Mouse (Mus musculus): ENCODE measurements around the gene Rpl21. TPM values are rescaled to one million over a fixed set of nuclear protein-coding genes. Genes with fewer than 3 reads are reported as not detected.

Gene Rpl21
- 370 and 375 TPM in 2 replicates for polyA plus RNA-seq (2016; fragmentation: Nextera tagmentation; extraction: Ambion mirVana)

DNA sequence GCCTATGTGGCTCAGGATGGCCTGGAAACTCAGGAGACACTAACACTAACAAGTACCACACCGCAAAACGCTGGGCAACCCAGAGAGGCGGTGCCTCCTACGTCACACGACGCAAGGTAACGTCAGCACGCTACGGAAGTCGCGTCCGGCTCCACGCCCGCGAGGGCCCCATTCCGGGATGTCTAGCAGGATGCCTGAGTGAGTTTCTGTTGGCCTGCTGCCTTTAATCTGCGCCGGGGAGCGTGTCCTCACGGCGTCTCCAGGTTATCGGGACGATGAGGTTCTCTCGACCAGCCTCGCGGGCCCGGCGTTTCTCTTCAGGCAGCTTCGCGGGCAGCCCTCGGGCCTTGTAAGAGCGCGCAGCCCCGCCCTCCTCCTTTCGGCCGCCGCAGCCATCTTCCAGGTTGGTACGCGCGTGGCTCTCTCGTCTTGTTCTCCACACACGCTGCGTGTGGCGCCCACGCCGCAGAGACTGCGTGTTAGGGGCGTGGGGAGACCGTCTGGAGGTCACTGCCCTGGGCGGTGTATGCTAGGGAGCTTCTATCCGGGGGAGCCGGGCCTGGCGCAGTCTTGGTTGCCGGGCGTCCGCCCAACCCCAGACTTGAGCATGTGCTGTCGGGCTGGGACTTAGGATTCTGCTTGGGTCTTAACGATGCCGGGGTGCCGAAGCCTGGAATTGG is at the start of gene Rpl21:
Gene Rpl21 (plus strand): TSS at position 122 of the 680 bp plus-strand sequence.
- WGBS, result under 1% methylated on average over 60 of the region's 60 CpGs
- Histone ChIP-seq H3K4me3 (peak within 1 kb of the TSS; percentile 84), H3K4me1 (replicated peaks) (peaks cover 16% of the 10 kb centered on the region), H3K9ac (peak within 1 kb of the TSS; percentile 95), H3K27me3 (replicated peaks) (no peaks in the 10 kb centered on the region), H3K9me3 (replicated peaks) (no peaks in the 10 kb centered on the region), H3K4me2 (peak within 1 kb of the TSS; percentile 88), H3K27ac (ENCODE audit: poor library complexity, severe bottlenecking) (peak within 1 kb of the TSS; percentile 84), H3K36me3 (peaks cover 38% of the 10 kb centered on the region)
- ATAC-seq (ENCODE audit: insufficient number of reproducible peaks, low FRiP score), result peak; percentile 99

DNA sequence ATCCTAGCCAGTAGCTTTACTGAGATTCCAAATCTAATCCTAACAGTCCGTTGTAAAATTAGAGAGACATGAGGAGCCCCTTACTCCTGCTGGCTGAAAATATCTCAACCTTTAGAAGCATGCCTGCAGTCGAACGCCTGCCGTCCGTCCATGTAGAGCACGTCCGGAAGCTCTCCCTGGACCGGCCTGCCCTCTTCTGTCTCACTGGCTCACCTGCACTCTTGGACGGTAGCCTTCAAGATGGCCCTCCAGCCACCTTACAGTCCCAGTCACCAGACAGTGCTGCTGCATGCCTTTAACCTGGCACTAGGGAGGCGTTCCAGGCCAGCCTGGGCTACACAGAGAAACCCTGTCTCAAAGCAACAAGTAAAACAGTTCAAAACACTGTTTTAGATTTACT is 49.4 kb upstream of the Rpl21 start:
- Histone ChIP-seq H3K4me2 (no peak overlapping the region), H3K36me3 (peaks cover 2% of the 10 kb centered on the region; the same call in 1 of the 2 replicates), H3K4me3 (no peak overlapping the region), H3K9ac (no peak overlapping the region), H3K9me3 (replicated peaks) (no peaks in the 10 kb centered on the region), H3K4me1 (replicated peaks) (peaks cover 45% of the 10 kb centered on the region), H3K27me3 (replicated peaks) (no peaks in the 10 kb centered on the region), H3K27ac (ENCODE audit: poor library complexity, severe bottlenecking) (no peak overlapping the region)
- ATAC-seq (ENCODE audit: insufficient number of reproducible peaks, low FRiP score), result no peak
- 69% methylated on average over 10 of the region's 10 CpGs for WGBS

DNA sequence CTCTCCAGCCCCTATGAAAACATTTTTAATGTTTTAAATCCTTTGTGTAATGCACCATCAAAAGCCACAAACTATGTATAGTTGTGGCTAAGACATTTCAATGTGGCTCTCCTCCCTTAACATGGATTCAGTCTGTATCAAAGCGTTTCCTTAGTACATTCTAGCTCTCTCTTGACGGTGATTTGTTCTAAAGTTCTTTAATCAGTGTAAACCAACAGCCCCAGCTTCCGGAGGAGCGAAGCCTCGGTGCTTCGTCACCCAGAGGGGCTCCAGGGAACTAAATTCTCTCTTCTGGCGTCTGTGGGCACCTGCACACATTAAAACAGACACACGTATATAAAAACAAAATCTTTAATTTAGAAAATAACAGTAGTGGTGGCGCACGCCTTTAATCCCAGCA is 48.8 kb upstream of the Rpl21 start:
- no peak overlapping the region for H3K9ac ChIP-seq
- peaks cover 48% of the 10 kb centered on the region for H3K4me1 ChIP-seq (replicated peaks)
- no peaks in the 10 kb centered on the region for H3K9me3 ChIP-seq (replicated peaks)
- H3K27ac ChIP-seq (ENCODE audit: poor library complexity, severe bottlenecking), result no peak overlapping the region
- no peaks in the 10 kb centered on the region for H3K27me3 ChIP-seq (replicated peaks)
- H3K36me3 ChIP-seq, result peaks cover 2% of the 10 kb centered on the region; the same call in 1 of the 2 replicates
- WGBS, result 93% methylated on average over 10 of the region's 10 CpGs
- ATAC-seq (ENCODE audit: insufficient number of reproducible peaks, low FRiP score), result no peak
- no peak overlapping the region for H3K4me2 ChIP-seq
- no peak overlapping the region for H3K4me3 ChIP-seq

DNA sequence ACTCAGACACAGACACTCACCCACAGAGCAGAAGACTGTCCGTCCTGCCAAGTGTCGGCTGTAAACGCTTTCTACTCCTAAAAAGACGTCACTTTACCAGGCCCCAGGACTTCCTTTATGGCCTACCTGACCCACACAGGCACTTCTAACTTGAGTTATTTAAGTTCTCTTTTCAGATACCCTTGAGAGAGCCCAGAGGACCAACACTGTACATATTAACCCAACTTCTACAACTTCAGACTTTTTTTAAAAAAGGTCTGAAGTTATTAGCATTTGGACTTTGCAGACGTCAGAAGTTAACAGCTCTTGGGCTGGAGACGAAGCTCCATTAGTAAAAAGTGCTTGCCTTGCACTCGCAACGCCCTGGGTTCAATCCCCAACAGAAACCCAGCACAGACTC is 46.6 kb upstream of the Rpl21 start:
- no peak for ATAC-seq (ENCODE audit: insufficient number of reproducible peaks, low FRiP score)
- no peak overlapping the region for H3K27ac ChIP-seq (ENCODE audit: poor library complexity, severe bottlenecking)
- no peaks in the 10 kb centered on the region for H3K27me3 ChIP-seq (replicated peaks)
- H3K4me2 ChIP-seq, result no peak overlapping the region
- H3K36me3 ChIP-seq, result peaks cover 2% of the 10 kb centered on the region; the same call in 1 of the 2 replicates
- no peak overlapping the region for H3K4me3 ChIP-seq
- H3K4me1 ChIP-seq (replicated peaks), result peaks cover 38% of the 10 kb centered on the region
- H3K9ac ChIP-seq, result no peak overlapping the region
- H3K9me3 ChIP-seq (replicated peaks), result no peaks in the 10 kb centered on the region
- 85% methylated on average over 8 of the region's 8 CpGs for WGBS

DNA sequence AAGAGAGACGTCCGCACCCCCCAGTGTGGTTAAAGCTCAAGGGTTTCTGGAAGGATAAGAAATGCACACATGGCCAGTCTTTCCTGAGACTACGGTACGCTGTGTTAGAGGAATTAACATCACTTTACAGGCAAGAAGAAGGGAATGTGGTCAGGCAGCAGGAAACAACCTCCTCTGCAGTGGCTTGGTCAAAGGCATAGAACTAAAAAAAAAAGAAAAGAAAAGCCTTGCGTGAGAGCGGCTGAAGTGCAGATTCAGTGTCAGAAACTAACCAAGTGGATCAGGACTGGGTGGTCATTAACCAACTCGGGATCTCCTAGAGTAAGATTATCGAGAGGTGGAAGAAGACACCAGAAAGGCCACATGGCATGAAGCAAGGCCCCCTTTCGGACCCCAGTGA is 43.3 kb upstream of the Rpl21 start:
- no peak overlapping the region for H3K4me2 ChIP-seq
- H3K4me1 ChIP-seq (replicated peaks), result peaks cover 44% of the 10 kb centered on the region
- H3K27ac ChIP-seq (ENCODE audit: poor library complexity, severe bottlenecking), result no peak overlapping the region
- no peak for ATAC-seq (ENCODE audit: insufficient number of reproducible peaks, low FRiP score)
- no peaks in the 10 kb centered on the region for H3K9me3 ChIP-seq (replicated peaks)
- no peaks in the 10 kb centered on the region for H3K36me3 ChIP-seq
- H3K27me3 ChIP-seq (replicated peaks), result no peaks in the 10 kb centered on the region
- H3K4me3 ChIP-seq, result no peak overlapping the region
- no peak overlapping the region for H3K9ac ChIP-seq
- WGBS, result 79% methylated on average over 9 of the region's 9 CpGs

DNA sequence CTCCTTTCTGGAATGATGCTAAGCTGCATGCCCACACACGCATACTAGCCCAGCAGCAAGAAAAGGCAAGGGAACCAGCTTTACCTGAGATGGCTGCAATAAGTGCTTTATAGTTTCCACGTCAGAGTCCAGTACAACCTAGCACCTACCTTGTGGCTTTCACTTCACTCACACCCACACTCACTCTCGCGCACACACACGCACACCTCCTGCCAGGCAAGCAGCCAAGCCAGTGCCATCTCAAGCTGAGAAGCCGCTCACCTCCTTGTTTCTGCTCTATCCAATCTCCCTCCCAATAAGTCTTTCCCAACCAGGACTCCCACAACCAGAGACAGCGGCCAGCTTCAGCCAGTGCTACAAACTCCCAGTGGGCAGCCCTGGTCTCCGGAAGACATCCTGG is 41.7 kb upstream of the Rpl21 start:
- Histone ChIP-seq H3K4me3 (no peak overlapping the region), H3K27ac (ENCODE audit: poor library complexity, severe bottlenecking) (no peak overlapping the region), H3K4me1 (replicated peaks) (peaks cover 40% of the 10 kb centered on the region), H3K9me3 (replicated peaks) (no peaks in the 10 kb centered on the region), H3K9ac (peak overlapping the region; percentile 46; the same call in 1 of the 2 replicates), H3K27me3 (replicated peaks) (no peaks in the 10 kb centered on the region), H3K36me3 (no peaks in the 10 kb centered on the region), H3K4me2 (no peak overlapping the region)
- ATAC-seq (ENCODE audit: insufficient number of reproducible peaks, low FRiP score), result no peak
- WGBS, result 77% methylated on average over 8 of the region's 8 CpGs

DNA sequence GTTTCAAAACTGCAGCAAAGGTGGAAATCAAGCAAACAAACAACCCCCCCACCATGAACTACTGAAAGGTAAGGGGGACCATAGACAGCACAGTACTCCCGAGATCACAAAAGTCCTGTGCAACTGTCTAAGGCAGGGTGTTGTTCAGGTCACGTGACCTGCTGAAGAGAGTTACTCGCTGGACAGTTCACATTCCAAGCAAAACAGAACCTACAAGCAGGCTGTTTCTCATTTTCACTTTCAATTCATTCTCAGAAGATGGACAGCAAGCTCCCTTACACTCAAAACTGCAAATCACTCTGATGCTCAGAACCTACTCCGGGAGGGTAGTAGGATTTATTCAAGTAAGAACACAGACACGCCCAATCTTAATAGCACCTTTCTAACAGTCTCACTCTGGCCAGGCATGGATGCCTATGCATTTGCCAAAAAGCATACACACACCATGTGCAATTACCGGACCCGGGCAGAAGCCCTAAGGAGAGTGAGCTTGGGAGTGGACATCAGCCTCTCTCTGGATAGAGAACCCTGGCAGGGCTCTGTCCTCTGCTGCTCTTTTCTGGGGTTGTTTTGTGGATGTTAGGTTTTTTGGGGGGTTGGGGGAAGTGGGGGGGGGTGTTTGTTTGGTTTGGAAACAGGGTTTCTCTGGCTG is 40.4 kb upstream of the Rpl21 start:
- H3K27me3 ChIP-seq (replicated peaks), result no peaks in the 10 kb centered on the region
- no peaks in the 10 kb centered on the region for H3K36me3 ChIP-seq
- H3K4me3 ChIP-seq, result peak overlapping the region; percentile 3; the same call in 1 of the 2 replicates
- peaks cover 34% of the 10 kb centered on the region for H3K4me1 ChIP-seq (replicated peaks)
- H3K27ac ChIP-seq (ENCODE audit: poor library complexity, severe bottlenecking), result no peak overlapping the region
- H3K9me3 ChIP-seq (replicated peaks), result no peaks in the 10 kb centered on the region
- peak overlapping the region; percentile 73; the same call in 1 of the 2 replicates for H3K4me2 ChIP-seq
- 74% methylated on average over 7 of the region's 7 CpGs for WGBS
- no peak for ATAC-seq (ENCODE audit: insufficient number of reproducible peaks, low FRiP score)
- H3K9ac ChIP-seq, result no peak overlapping the region

DNA sequence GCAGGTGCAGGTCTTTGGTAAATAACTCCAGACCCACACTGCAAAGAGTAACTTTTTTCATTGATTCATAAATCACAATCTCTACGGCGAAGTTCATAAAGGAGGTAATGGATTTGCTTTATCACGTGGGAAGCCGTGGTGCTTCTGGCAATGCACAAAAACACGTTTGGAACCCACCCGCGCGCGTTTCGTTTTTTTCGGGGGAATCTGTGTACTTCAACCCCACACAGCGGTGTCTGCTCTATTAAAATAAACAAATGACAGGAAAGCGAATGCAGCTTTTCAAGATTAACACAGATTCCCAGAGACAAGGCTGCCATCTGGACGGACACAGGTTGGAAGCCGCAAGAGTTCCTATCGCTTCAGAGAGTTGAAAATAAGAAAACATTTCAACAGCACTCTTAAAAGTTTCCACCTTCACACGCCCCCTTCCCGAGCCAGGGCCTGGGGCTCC is 39.0 kb upstream of the Rpl21 start:
- Histone ChIP-seq H3K9me3 (replicated peaks) (no peaks in the 10 kb centered on the region), H3K4me3 (peak overlapping the region; percentile 90), H3K4me1 (replicated peaks) (peaks cover 31% of the 10 kb centered on the region), H3K27me3 (replicated peaks) (no peaks in the 10 kb centered on the region), H3K4me2 (peak overlapping the region; percentile 73), H3K36me3 (no peaks in the 10 kb centered on the region), H3K27ac (ENCODE audit: poor library complexity, severe bottlenecking) (peak overlapping the region; percentile 92), H3K9ac (peak overlapping the region; percentile 95)
- ATAC-seq (ENCODE audit: insufficient number of reproducible peaks, low FRiP score), result no peak
- WGBS, result 9% methylated on average over 18 of the region's 18 CpGs

DNA sequence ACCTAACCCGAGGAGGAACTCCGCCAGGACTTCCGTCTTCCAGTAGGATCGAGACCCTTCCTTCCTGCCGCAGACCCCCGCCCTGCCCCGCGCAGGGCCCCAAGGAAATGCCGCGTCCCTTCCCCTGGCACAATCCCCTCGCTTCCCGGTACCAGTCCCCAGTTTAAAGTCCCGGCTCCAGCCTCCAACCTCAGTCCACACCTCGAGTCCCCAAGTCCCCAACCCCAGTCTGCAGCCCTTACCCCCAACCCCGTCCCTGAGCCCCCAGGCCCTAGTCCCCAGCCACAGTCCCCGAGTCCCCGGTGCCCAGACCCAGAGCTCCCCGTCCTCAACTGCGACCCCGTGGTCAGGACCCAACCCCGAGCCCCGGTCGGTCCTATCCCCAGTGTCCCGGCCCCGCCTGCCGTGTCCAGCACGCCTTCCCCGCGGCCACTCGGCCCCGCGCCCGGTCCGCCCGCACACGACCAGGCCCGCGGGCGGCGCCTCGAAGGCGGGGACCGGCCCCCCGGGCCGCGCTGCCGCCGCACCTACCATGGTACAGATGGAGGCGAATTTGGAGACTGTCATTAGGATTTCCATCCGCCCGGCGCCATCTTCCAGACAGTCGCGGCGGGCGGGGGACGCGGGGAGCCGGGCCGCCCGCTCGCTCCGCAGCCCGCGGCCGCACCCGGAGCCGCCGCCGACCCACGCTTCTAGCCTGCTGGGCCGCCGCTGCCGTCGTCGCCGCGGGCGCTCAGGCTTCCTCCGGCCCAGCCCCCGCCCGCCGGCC is 38.4 kb upstream of the Rpl21 start:
- H3K27me3 ChIP-seq (replicated peaks), result no peaks in the 10 kb centered on the region
- H3K27ac ChIP-seq (ENCODE audit: poor library complexity, severe bottlenecking), result peak overlapping the region; percentile 92
- peak overlapping the region; percentile 90 for H3K4me3 ChIP-seq
- H3K36me3 ChIP-seq, result no peaks in the 10 kb centered on the region
- WGBS, result 3% methylated on average over 80 of the region's 83 CpGs
- peaks cover 31% of the 10 kb centered on the region for H3K4me1 ChIP-seq (replicated peaks)
- peak overlapping the region; percentile 95 for H3K9ac ChIP-seq
- peak; percentile 50 for ATAC-seq (ENCODE audit: insufficient number of reproducible peaks, low FRiP score)
- H3K4me2 ChIP-seq, result peak overlapping the region; percentile 73
- no peaks in the 10 kb centered on the region for H3K9me3 ChIP-seq (replicated peaks)

DNA sequence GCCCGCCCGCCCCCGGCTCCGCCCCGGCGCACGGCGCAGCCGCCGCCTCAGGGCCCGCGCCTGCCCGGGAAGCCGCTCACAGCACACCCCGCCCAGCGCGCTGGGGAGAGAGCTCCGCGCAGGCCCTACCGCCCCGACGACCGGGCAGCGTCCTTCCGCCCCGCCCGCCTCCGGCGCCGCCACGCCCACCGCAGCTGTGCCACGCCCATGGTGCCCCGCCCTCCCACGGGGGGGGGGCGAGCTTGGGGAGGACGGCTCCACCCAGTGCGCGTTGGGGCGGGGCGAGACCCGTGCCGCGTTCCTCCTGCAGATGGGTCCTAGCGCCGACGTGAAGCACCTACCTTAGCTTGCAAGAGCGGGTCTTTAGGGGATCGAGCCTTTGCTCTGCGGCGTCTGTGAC is 37.8 kb upstream of the Rpl21 start, which contains the start of gene Usp12:
Gene Usp12 (minus strand): TSS at position 154 of the 400 bp plus-strand sequence.
- under 1% methylated on average over 44 of the region's 51 CpGs for WGBS
- Histone ChIP-seq H3K27ac (ENCODE audit: poor library complexity, severe bottlenecking) (peak within 1 kb of the TSS; percentile 92), H3K27me3 (replicated peaks) (no peaks in the 10 kb centered on the region), H3K4me2 (peak within 1 kb of the TSS; percentile 73), H3K9ac (peak within 1 kb of the TSS; percentile 95), H3K36me3 (no peaks in the 10 kb centered on the region), H3K9me3 (replicated peaks) (no peaks in the 10 kb centered on the region), H3K4me3 (peak within 1 kb of the TSS; percentile 90), H3K4me1 (replicated peaks) (peaks cover 31% of the 10 kb centered on the region)
- peak; percentile 99 for ATAC-seq (ENCODE audit: insufficient number of reproducible peaks, low FRiP score)

DNA sequence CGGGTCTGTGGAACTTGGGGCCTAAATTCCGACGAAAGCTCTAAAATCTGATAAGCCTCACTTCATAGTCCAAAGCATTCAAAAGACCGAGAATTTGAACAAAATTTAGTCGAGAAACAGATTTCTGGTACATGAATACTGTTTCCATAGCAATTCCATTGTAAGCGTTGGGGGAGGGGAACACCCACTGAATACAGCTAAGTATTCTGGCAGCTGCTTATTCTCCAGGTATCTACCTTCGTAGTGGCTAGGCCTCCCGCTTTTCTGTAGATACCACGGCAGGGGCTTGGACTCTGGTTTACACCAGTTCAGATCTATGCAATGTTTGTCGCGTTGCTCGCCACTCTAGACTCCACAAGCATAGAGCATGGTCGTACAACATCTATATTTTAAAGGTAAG is 37.0 kb upstream of the Rpl21 start:
- Histone ChIP-seq H3K36me3 (no peaks in the 10 kb centered on the region), H3K9me3 (replicated peaks) (no peaks in the 10 kb centered on the region), H3K4me2 (no peak overlapping the region), H3K27me3 (replicated peaks) (no peaks in the 10 kb centered on the region), H3K9ac (no peak overlapping the region), H3K4me1 (replicated peaks) (peaks cover 29% of the 10 kb centered on the region), H3K4me3 (no peak overlapping the region), H3K27ac (ENCODE audit: poor library complexity, severe bottlenecking) (no peak overlapping the region)
- WGBS, result 75% methylated on average over 13 of the region's 13 CpGs
- no peak for ATAC-seq (ENCODE audit: insufficient number of reproducible peaks, low FRiP score)
